Mouse (Mus musculus): ENCODE measurements around the gene 1700018G05Rik.
"Not testable (repeated sequence)": the region's sequence is repeated elsewhere in the genome, so short reads cannot be mapped to it uniquely, and the experiment has no call there.

1700018G05Rik gene

GRCm38 (mm10) chrX:102928072-102928471 is at the start of gene 1700018G05Rik:
Gene 1700018G05Rik (plus strand): TSS chrX:102928372.
- in situ Hi-C loops (cut with MboI, MseI) = loop anchor here in 1 of 2 experiments (25.0 kb wide), 1 partner anchor 716 kb away; no protein-coding TSS in a partner anchor

GRCm38 (mm10) chrX:102908587-102908986 is 19.6 kb upstream of the 1700018G05Rik start, which contains the start of the genes Dmrtc1a and 1700011M02Rik:
Gene Dmrtc1a (minus strand): TSS chrX:102908687.
Gene 1700011M02Rik (plus strand): TSS chrX:102908905.
- in situ Hi-C loops (cut with MboI, MseI) = not testable (repeated sequence)

GRCm38 (mm10) chrX:102914823-102915222 is 13.3 kb upstream of the 1700018G05Rik start:
- in situ Hi-C loops (cut with MboI, MseI) = loop anchor here in 1 of 2 experiments (5.0 kb wide), 1 partner anchor 218 kb away; no protein-coding TSS in a partner anchor

GRCm38 (mm10) chrX:102926707-102927106 is 1.5 kb upstream of the 1700018G05Rik start:
- in situ Hi-C loops (cut with MboI, MseI) = loop anchor here in 1 of 2 experiments (25.0 kb wide), 1 partner anchor 714 kb away; no protein-coding TSS in a partner anchor

- in situ Hi-C loops (cut with MboI, MseI) = loop anchor here (5.0 to 25.0 kb wide), 2 partner anchors 251 to 721 kb away; no protein-coding TSS in a partner anchor
Observed at GRCm38 (mm10) chrX:102932992-102933570, 4.9 kb downstream of the 1700018G05Rik start.

GRCm38 (mm10) chrX:102933571-102934394 is 5.6 kb downstream of the 1700018G05Rik start:
- in situ Hi-C loops (cut with MboI, MseI) = loop anchor here (5.0 to 25.0 kb wide), 2 partner anchors 251 to 721 kb away; no protein-coding TSS in a partner anchor

- in situ Hi-C loops (cut with MboI, MseI) = loop anchor here (5.0 to 25.0 kb wide), 2 partner anchors 252 to 722 kb away; no protein-coding TSS in a partner anchor
Observed at GRCm38 (mm10) chrX:102934395-102934764, 6.2 kb downstream of the 1700018G05Rik start.

GRCm38 (mm10) chrX:102936743-102937142 is 8.6 kb downstream of the 1700018G05Rik start:
- in situ Hi-C loops (cut with MboI, MseI) = loop anchor here in 1 of 2 experiments (25.0 kb wide), 1 partner anchor 724 kb away; no protein-coding TSS in a partner anchor

- in situ Hi-C loops (cut with MboI, MseI) = not testable (repeated sequence)
Observed at GRCm38 (mm10) chrX:102950136-102950535, 22.0 kb downstream of the 1700018G05Rik start.

GRCm38 (mm10) chrX:102958917-102959316 is 30.7 kb downstream of the 1700018G05Rik start:
- in situ Hi-C loops (cut with MboI, MseI) = no loop called here

- in situ Hi-C loops (cut with MboI, MseI) = no loop called here
Observed at GRCm38 (mm10) chrX:102960581-102960980, 32.4 kb downstream of the 1700018G05Rik start.

Measured in T-helper 17 cell (primary cell).